Mouse (Mus musculus): Measurements from ENCODE around the gene Clp1. TPM values are rescaled to one million over a fixed set of nuclear protein-coding genes. Genes with fewer than 3 reads are reported as not detected.
A peak's percentile ranks its signal among the peaks of the same experiment; 100 is the strongest.

Gene Clp1
- 53.9 and 59.7 TPM in 2 replicates for polyA plus RNA-seq (2015; fragmentation: Nextera tagmentation; extraction: Ambion mirVana)

DNA sequence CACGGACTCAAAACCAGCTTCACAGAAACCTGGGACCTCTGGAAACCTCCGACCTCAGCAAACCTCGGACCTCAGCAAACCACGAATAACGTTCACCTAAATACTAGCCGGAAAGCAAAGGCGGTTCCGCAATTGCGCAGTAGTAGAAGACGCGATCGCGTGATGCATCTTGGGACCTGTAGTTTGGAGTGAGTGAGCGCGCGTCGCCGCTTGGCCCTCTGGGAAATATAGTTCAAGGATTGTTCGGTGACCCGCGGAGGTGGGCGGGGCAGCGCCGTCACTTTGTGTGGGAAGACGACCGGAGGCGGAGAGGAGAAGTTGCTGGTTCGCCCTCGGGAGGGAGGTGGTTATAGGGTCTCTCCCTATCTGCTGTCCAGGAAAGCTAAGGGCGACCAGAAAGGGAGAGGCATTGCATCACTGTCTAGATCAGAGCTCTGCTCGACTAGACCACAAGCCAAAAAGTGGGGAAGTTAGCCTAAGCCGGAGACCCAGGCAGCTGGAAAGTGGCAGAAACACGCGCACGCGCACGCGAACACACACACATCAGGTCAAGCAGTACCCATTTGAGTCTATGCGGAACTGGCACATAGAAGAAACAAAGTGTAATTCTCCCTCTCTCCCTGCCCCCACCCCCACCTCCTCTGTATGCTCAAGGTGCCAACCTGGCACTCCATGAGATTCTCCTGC lies at the start of gene Clp1:
Gene Clp1 (minus strand): TSS at position 179 of the 687 bp plus-strand sequence.
- ATAC-seq (ENCODE audit: insufficient read depth), result peak; percentile 94
- WGBS (ENCODE audit: insufficient replicate concordance), result under 1% methylated on average over 39 of the region's 39 CpGs

DNA sequence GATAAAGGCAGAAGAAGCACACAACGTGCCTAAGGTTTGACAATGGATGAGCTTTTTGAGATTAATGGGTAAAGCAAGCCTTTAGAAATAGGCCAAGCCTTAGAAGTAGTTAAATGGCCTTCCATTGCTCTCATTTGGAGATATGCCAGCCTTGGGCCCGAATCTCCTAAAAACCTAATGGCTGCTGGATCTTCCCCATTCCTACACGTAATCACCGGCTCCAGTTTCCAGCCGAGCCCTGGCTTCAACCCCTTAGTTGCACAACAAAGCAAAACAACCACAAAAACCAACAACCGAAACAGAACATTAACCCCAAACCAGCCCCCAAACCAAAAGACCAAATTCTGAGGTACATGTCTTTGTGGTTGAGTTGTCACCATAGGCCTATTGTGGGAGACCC lies 48.5 kb upstream of the Clp1 start:
- Histone ChIP-seq H3K27ac (replicated peaks) (0 out of 2 replicates have a peak overlapping the region, but pooled peaks have one; percentile 41), H3K9ac (no peak overlapping the region), H3K4me3 (replicated peaks) (no peak overlapping the region)

More for the DNA sequence above, at the start of gene Clp1:
- Histone ChIP-seq H3K9ac (peak within 1 kb of the TSS; percentile 71), H3K27ac (replicated peaks) (peak within 1 kb of the TSS; percentile 94), H3K27me3 (no peaks in the 10 kb centered on the region), H3K4me2 (peak within 1 kb of the TSS; percentile 81), H3K36me3 (replicated peaks) (peaks cover 38% of the 10 kb centered on the region), H3K4me3 (replicated peaks) (peak within 1 kb of the TSS; percentile 67), H3K9me3 (replicated peaks) (no peaks in the 10 kb centered on the region), H3K4me1 (replicated peaks) (peaks cover 78% of the 10 kb centered on the region)

DNA sequence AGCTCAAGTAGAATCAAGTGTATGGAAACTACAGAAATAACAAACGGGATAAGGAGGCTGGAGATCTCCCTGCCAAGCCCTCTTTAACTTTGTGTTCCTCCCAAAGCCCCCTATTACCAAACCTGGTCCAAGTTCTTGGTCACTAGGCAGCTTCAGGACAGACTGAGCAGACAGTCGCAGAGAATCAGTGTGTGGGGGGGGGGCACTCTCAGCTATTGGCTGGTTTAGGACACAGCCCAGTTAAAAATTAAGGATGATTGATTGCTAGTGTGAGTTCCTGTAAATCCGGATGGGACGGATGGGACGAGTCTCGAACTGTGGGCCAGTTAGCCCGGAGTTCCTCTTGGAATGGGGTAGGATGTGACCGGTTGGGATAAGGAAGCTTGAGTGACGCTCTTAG lies 48.1 kb upstream of the Clp1 start, which contains the start of gene Serping1:
Gene Serping1 (minus strand): TSS at position 204 of the 400 bp plus-strand sequence.
- H3K27me3 ChIP-seq, result peaks cover 86% of the 10 kb centered on the region
- peak within 1 kb of the TSS; percentile 40 for H3K4me3 ChIP-seq (replicated peaks)
- H3K9ac ChIP-seq, result no peak within 1 kb of the TSS; the same call in 1 of the 2 replicates
- ATAC-seq (ENCODE audit: insufficient read depth), result peak; percentile 75
- peak within 1 kb of the TSS; percentile 45 for H3K4me2 ChIP-seq
- WGBS (ENCODE audit: insufficient replicate concordance), result 55% methylated on average over 9 of the region's 9 CpGs
- no peaks in the 10 kb centered on the region for H3K4me1 ChIP-seq (replicated peaks)
- no peaks in the 10 kb centered on the region; the same call in 1 of the 2 replicates for H3K36me3 ChIP-seq (replicated peaks)
- no peaks in the 10 kb centered on the region for H3K9me3 ChIP-seq (replicated peaks)
- 0 out of 2 replicates have a peak within 1 kb of the TSS, but pooled peaks have one; percentile 41 for H3K27ac ChIP-seq (replicated peaks)

More for the DNA sequence above, 48.5 kb upstream of the Clp1 start:
- no peaks in the 10 kb centered on the region; the same call in 1 of the 2 replicates for H3K36me3 ChIP-seq (replicated peaks)
- H3K9me3 ChIP-seq (replicated peaks), result no peaks in the 10 kb centered on the region
- WGBS (ENCODE audit: insufficient replicate concordance), result 61% methylated on average over 6 of the region's 6 CpGs
- H3K27me3 ChIP-seq, result peaks cover 83% of the 10 kb centered on the region
- ATAC-seq (ENCODE audit: insufficient read depth), result no peak
- H3K4me2 ChIP-seq, result no peak overlapping the region
- no peaks in the 10 kb centered on the region for H3K4me1 ChIP-seq (replicated peaks)

DNA sequence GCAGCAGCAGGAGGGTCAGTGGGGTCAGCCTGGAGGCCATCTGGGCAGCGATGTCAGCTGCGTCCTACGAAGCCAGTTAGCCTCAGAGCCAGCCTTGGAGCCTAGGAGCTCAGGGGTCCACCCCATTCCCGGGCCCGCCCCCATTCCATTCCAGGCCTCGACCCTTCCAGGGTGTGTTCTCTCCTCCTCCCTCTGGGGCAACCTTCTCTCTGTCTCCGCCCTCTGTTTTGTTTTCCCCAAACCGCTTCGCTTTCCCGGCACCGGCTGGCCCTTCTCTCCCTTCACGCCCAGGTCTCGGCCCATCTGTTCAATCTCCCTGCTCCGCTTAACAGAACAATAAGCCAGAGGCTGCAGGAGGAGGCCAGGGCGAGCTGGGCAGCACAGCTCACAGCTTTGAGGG lies 47.6 kb upstream of the Clp1 start:
- Histone ChIP-seq H3K36me3 (replicated peaks) (peaks cover 3% of the 10 kb centered on the region; the same call in 1 of the 2 replicates), H3K4me3 (replicated peaks) (peak overlapping the region; percentile 40), H3K4me1 (replicated peaks) (no peaks in the 10 kb centered on the region), H3K27me3 (peaks cover 89% of the 10 kb centered on the region), H3K27ac (replicated peaks) (0 out of 2 replicates have a peak overlapping the region, but pooled peaks have one; percentile 38), H3K4me2 (peak overlapping the region; percentile 45), H3K9me3 (replicated peaks) (no peaks in the 10 kb centered on the region), H3K9ac (no peak overlapping the region; the same call in 1 of the 2 replicates)
- peak; percentile 74 for ATAC-seq (ENCODE audit: insufficient read depth)
- WGBS (ENCODE audit: insufficient replicate concordance), result 19% methylated on average over 15 of the region's 15 CpGs

DNA sequence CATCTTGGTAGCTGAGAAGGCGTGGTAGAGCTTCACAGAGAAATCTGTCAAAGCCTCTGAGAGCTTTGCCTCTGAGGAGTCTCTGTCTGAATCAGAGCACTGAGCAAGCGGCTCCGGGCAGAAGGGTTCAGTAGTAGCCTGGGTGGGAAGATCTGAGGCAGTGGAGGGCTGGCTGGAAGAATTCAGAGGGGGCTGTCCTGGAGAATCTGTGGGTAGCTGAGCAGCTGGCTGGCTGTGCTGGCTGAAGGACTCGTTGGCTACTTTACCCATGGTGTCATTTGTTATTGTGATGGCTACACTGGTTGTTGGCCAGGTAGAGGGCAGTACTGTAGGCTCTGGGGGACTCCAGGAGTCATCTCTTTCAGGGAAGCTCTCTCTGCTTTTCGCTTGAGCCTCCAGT lies 46.0 kb upstream of the Clp1 start:
- no peak for ATAC-seq (ENCODE audit: insufficient read depth)
- H3K9me3 ChIP-seq (replicated peaks), result no peaks in the 10 kb centered on the region
- H3K4me2 ChIP-seq, result no peak overlapping the region
- no peak overlapping the region for H3K4me3 ChIP-seq (replicated peaks)
- H3K27ac ChIP-seq (replicated peaks), result no peak overlapping the region
- 65% methylated on average over 5 of the region's 5 CpGs for WGBS (ENCODE audit: insufficient replicate concordance)
- no peak overlapping the region for H3K9ac ChIP-seq
- H3K27me3 ChIP-seq, result peaks cover 86% of the 10 kb centered on the region
- H3K36me3 ChIP-seq (replicated peaks), result peaks cover 3% of the 10 kb centered on the region; the same call in 1 of the 2 replicates
- H3K4me1 ChIP-seq (replicated peaks), result no peaks in the 10 kb centered on the region

DNA sequence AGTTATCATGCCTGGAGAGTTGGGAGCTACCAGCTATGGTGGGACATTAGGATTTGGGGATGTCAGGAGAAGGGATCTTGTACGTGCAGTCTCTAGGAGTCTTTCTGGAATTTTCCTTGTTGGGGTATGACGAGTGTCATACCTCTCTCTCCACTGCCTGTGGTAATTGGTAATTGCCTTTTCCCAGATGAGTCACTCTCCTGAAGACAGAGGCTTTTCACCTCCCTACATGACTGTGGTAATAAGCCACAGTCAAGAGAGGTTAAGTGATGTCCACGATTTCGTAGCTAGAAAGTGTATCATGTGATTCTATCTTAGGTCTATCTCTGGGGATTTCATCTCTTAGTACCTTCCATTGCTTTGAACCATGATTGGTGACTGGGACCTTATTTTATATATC lies 45.3 kb upstream of the Clp1 start:
- Histone ChIP-seq H3K9me3 (replicated peaks) (no peaks in the 10 kb centered on the region), H3K4me3 (replicated peaks) (no peak overlapping the region), H3K36me3 (replicated peaks) (peaks cover 3% of the 10 kb centered on the region; the same call in 1 of the 2 replicates), H3K27ac (replicated peaks) (no peak overlapping the region), H3K27me3 (peaks cover 82% of the 10 kb centered on the region), H3K4me2 (no peak overlapping the region), H3K9ac (no peak overlapping the region), H3K4me1 (replicated peaks) (no peaks in the 10 kb centered on the region)
- no peak for ATAC-seq (ENCODE audit: insufficient read depth)
- 51% methylated on average over 4 of the region's 4 CpGs for WGBS (ENCODE audit: insufficient replicate concordance)

DNA sequence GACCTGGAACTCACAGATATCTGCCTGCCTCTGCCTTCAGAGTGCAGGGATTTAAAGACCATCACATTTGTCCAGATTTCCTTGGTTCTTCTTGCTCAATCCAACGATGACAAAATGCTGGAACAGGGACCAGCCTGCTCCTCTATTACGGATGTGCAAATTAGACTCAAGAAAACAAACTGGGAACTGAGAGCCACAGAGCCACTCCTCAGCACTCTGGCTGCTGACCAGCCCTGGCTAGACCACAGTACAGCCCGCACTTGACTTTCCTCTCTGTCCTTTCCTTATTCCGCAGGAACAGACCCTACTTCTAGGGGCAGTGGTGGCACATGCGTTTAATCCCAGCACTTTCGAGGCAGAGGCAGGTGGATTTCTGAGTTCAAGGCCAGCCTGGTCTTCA lies 43.4 kb upstream of the Clp1 start:
- Histone ChIP-seq H3K36me3 (replicated peaks) (peaks cover 3% of the 10 kb centered on the region; the same call in 1 of the 2 replicates), H3K4me2 (no peak overlapping the region), H3K4me1 (replicated peaks) (no peaks in the 10 kb centered on the region), H3K4me3 (replicated peaks) (no peak overlapping the region), H3K9me3 (replicated peaks) (no peaks in the 10 kb centered on the region), H3K27me3 (peaks cover 74% of the 10 kb centered on the region), H3K27ac (replicated peaks) (no peak overlapping the region), H3K9ac (no peak overlapping the region)
- 58% methylated on average over 6 of the region's 6 CpGs for WGBS (ENCODE audit: insufficient replicate concordance)
- ATAC-seq (ENCODE audit: insufficient read depth), result no peak

DNA sequence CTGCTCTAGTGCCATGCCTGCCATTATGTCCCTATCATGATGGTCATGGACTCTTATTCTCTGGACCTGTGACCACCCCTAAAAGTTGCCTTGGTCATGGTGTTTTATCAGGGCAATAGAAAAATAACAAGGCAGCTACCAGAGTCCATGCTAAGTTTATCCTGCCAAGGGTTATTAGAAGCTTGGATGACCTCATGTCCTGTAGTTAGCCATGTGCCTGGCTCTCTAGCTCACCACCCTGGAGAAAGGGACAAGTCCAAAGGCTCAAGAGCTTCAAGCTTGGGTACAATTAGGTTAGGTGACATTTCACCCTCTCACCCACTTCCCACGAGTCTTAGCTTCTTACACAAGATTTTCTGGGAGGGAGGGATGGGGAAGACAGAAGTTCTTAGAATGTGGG lies 35.7 kb upstream of the Clp1 start:
- no peak overlapping the region for H3K27ac ChIP-seq (replicated peaks)
- 15% methylated on average over 1 of the region's 1 CpGs for WGBS (ENCODE audit: insufficient replicate concordance)
- H3K4me2 ChIP-seq, result no peak overlapping the region
- H3K9me3 ChIP-seq (replicated peaks), result no peaks in the 10 kb centered on the region
- no peak overlapping the region for H3K4me3 ChIP-seq (replicated peaks)
- no peak for ATAC-seq (ENCODE audit: insufficient read depth)
- no peak overlapping the region for H3K9ac ChIP-seq
- H3K36me3 ChIP-seq (replicated peaks), result no peaks in the 10 kb centered on the region
- no peaks in the 10 kb centered on the region for H3K4me1 ChIP-seq (replicated peaks)
- H3K27me3 ChIP-seq, result peaks cover 41% of the 10 kb centered on the region

DNA sequence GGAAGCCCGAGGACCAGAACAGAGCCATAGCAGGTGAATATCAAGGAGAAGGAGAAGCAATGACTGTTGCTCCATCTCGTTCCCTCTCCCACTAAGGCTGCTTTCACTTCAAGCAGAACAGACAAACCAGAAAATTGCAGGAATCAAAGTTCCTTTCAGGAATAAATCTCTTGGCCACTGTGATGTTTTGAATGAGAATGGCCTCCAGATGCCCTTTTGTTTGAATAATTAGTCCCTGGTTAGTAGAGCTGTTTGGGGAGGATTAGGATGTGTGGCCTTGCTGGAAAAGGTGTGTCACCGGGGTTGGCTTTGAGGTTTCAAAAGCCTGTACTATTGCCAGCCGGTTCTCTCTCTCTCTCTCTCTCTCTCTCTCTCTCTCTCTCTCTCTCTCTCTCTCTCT lies 35.1 kb upstream of the Clp1 start:
- Histone ChIP-seq H3K9me3 (replicated peaks) (no peaks in the 10 kb centered on the region), H3K9ac (no peak overlapping the region), H3K27ac (replicated peaks) (no peak overlapping the region), H3K4me1 (replicated peaks) (peaks cover under 1% of the 10 kb centered on the region; the same call in 1 of the 2 replicates), H3K27me3 (peaks cover 36% of the 10 kb centered on the region), H3K4me3 (replicated peaks) (no peak overlapping the region), H3K36me3 (replicated peaks) (no peaks in the 10 kb centered on the region), H3K4me2 (no peak overlapping the region)
- no peak for ATAC-seq (ENCODE audit: insufficient read depth)
- 34% methylated on average over 4 of the region's 4 CpGs for WGBS (ENCODE audit: insufficient replicate concordance)

DNA sequence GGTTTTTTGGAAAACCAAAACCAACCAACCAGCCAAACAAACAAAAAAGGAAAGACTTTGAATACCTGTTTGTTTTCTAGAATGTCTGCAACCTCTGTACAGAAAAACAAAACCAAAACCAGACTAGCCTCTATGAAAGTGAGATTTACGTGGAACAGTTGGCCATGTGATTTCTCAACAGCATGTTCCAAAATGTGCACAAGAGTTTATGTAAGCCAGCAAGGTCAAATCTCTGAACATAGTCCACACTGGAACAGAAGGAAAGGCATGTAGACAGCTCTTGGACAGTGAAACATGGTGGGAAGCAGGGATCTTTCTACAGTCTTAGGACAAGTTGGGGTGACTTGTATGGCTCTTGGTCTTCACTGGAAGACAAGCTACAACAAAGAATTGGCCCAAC lies 34.7 kb upstream of the Clp1 start:
- WGBS (ENCODE audit: insufficient replicate concordance), result 52% methylated on average over 1 of the region's 1 CpGs
- Histone ChIP-seq H3K27me3 (peaks cover 33% of the 10 kb centered on the region), H3K4me1 (replicated peaks) (peaks cover 3% of the 10 kb centered on the region; the same call in 1 of the 2 replicates), H3K27ac (replicated peaks) (no peak overlapping the region), H3K9ac (no peak overlapping the region), H3K4me3 (replicated peaks) (no peak overlapping the region), H3K9me3 (replicated peaks) (no peaks in the 10 kb centered on the region), H3K4me2 (no peak overlapping the region), H3K36me3 (replicated peaks) (no peaks in the 10 kb centered on the region)
- ATAC-seq (ENCODE audit: insufficient read depth), result no peak; the same call in 1 of the 2 replicates

DNA sequence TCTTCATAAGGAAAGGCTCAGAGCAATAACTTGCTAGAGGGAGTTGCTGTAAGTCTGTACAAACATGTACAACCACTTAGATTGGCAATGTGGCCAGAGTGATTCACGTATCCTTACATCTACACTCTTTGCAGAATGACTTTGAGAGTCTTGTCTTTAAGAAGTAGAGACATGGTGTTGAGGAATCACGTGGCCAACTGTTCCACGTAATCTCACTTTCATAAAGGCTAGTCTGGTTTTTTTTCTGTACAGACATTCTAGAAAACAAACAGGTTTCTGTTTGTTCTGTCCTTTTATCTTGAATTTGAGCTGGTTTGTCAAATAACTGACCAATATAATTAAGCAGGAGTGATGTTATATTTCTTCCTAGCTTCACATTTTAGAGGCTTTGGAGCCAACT lies 34.2 kb upstream of the Clp1 start:
- H3K9me3 ChIP-seq (replicated peaks), result no peaks in the 10 kb centered on the region
- H3K4me1 ChIP-seq (replicated peaks), result peaks cover 3% of the 10 kb centered on the region; the same call in 1 of the 2 replicates
- WGBS (ENCODE audit: insufficient replicate concordance), result 61% methylated on average over 3 of the region's 3 CpGs
- H3K4me2 ChIP-seq, result no peak overlapping the region
- no peak overlapping the region for H3K9ac ChIP-seq
- H3K36me3 ChIP-seq (replicated peaks), result no peaks in the 10 kb centered on the region
- peaks cover 33% of the 10 kb centered on the region for H3K27me3 ChIP-seq
- ATAC-seq (ENCODE audit: insufficient read depth), result no peak
- no peak overlapping the region for H3K27ac ChIP-seq (replicated peaks)
- no peak overlapping the region for H3K4me3 ChIP-seq (replicated peaks)

All from liver, embryonic 15.5 days (tissue).